Mouse (Mus musculus): ENCODE measurements around the gene Plcd1. TPM values are rescaled to one million over a fixed set of nuclear protein-coding genes. Genes with fewer than 3 reads are reported as not detected.

The Plcd1 gene
- polyA plus RNA-seq, 1 experiment: 15.9 TPM

- no peak for DNase-seq (ENCODE audit: extremely low spot score in 1 of 2, low spot score in 1 of 2)
Measured at GRCm38 (mm10) chr9:119055336-119055735, 38.0 kb downstream of the Plcd1 start.

GRCm38 (mm10) chr9:119053964-119054576 lies 39.2 kb downstream of the Plcd1 start:
- DNase-seq (ENCODE audit: extremely low spot score in 1 of 2, low spot score in 1 of 2): no peak

- DNase-seq (ENCODE audit: extremely low spot score in 1 of 2, low spot score in 1 of 2): no peak
Measured at GRCm38 (mm10) chr9:119052154-119052944, 41.0 kb downstream of the Plcd1 start, which contains the start of gene Vill. TSS of gene Vill (plus strand) at chr9:119052778.

- DNase-seq (ENCODE audit: extremely low spot score in 1 of 2, low spot score in 1 of 2): no peak
Measured at GRCm38 (mm10) chr9:119051158-119051557, 42.1 kb downstream of the Plcd1 start.

DNA sequence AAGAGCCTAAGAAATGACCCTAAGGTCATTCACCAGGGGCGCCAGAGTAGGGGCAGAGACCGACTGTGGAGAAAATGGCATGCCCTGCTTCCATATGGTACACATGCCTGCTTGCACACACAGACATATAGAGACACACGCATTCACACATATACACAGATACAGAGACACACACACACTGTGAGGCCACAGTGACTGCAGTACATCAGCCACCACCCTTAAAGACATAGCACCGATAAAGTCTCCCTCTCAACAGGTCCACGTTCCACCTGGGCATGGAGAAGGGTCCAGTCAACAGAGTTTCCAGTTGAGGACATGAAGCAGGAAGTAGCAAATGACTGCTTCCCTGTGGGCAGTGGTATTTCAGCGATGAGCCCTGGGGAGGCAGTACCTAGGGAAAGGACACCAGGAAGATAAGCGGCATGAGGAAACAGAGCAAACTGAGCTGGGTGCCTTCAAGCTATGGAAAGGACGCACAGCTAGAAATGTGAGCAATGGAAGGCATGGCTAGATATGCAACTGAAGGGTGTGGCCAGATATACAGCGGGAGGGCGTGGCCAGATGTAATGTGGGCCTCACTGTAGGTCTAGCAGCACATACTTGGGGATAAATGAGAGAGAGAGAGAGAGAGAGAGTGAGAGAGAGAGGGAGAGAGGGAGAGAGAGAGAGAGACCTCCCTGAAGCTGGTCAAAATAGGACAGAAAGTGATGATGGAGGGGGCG lies 45.0 kb downstream of the Plcd1 start:
- no peak for DNase-seq (ENCODE audit: extremely low spot score in 1 of 2, low spot score in 1 of 2)

GRCm38 (mm10) chr9:119040101-119040775 lies 53.1 kb downstream of the Plcd1 start:
- DNase-seq (ENCODE audit: extremely low spot score in 1 of 2, low spot score in 1 of 2): no peak

GRCm38 (mm10) chr9:119038574-119038973 lies 54.7 kb downstream of the Plcd1 start:
- no peak for DNase-seq (ENCODE audit: extremely low spot score in 1 of 2, low spot score in 1 of 2)

DNA sequence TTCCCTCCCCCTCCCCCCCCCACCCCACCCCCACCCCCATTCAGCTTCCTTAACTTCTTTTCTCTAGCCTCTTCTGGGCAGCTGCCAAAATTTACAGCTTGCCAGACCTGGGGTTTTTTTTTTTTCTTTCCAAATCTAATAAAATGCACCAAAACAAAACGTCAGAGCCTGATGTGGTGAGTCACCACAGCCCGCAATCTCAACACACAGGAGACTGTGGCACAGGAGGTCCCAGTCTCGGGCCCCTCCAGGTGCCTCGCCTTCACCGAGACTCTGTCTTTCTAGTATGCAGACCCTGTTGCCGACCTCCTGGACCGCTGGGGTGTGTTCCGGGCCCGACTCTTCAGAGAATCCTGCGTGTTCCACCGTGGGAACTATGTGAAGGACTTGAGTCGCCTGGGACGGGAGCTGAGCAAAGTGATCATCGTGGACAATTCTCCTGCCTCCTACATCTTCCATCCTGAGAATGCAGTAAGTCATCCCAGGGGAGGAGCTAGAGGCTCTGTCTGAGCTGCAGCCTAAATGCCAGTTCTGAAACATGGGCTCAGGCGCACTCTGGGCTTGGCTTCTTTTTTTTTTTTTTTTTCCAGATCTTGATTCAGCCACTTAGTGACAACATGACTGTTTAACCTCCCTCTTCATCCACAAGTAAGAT lies 56.1 kb downstream of the Plcd1 start:
- DNase-seq (ENCODE audit: extremely low spot score in 1 of 2, low spot score in 1 of 2): peak in 1 of 2 experiments; percentile 63

DNA sequence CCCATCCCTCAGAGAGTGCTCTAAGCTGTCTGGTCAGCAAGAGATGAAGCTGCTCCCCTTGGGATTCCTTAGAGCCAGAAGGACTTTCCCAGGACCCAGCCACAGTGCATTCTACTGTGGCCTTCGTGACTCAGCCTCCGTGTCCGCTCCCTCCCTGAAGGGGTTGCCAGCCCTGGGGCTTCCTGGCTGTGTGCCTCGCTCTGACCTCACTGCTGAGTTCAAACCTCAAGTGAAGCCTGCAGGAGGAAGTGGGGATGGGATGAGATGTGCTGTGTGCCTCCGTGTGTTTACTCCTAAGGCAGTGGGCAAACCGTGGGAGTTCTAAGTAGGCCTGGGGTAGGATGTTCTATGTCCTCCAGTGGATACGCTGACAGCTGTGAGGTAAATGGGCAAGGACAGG lies 57.5 kb downstream of the Plcd1 start:
- no peak for DNase-seq (ENCODE audit: extremely low spot score in 1 of 2, low spot score in 1 of 2)

DNA sequence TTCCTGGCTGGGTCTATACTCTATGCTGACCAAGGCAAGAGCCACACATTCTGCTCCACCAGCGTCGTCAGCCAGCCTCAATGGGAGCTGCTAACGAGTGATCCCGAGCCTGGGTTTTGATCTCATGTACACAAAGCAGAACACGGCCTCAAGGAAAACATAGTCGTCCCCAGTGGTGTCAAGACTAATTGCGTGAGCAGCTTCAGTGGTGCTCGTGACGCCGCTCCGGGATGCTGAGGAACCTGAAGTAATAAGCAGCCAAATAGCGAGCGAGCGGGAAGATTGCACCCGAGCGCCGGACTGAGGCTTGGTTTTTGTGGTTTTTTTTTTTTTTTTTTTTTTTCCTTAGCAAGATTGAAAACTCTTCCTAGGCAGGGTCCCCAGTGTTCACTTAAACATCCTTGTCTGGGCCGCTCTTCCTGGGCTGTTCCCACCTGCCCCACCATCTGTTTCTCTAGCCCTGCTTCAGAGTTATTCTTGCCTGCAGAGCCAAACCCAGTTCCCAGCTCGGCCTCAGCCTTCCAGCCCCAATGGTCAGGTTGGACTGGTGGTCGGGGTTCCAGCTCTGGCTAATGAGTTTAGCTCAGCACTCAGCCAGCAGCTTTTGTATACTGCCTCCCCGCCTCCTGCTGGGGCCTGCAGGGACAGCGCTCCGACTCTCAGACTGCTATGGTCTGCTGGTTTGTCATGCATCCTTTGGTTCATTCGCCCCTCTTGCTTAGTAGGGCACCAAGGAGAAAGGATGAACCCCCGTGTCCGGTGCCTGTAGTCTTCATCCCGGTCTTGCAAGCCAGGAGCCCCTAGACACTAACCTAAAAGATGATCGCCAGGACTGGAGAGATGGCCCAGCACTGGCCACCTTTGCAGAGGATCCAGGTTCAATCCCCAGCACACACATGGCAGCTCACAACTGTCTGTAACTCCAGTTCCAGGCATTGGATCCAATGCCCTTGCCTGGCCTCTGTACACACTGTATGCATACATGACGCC lies 58.3 kb downstream of the Plcd1 start:
- DNase-seq (ENCODE audit: extremely low spot score in 1 of 2, low spot score in 1 of 2): no peak

- no peak for DNase-seq (ENCODE audit: extremely low spot score in 1 of 2, low spot score in 1 of 2)
Measured at GRCm38 (mm10) chr9:119034069-119034468, 59.2 kb downstream of the Plcd1 start.

DNA sequence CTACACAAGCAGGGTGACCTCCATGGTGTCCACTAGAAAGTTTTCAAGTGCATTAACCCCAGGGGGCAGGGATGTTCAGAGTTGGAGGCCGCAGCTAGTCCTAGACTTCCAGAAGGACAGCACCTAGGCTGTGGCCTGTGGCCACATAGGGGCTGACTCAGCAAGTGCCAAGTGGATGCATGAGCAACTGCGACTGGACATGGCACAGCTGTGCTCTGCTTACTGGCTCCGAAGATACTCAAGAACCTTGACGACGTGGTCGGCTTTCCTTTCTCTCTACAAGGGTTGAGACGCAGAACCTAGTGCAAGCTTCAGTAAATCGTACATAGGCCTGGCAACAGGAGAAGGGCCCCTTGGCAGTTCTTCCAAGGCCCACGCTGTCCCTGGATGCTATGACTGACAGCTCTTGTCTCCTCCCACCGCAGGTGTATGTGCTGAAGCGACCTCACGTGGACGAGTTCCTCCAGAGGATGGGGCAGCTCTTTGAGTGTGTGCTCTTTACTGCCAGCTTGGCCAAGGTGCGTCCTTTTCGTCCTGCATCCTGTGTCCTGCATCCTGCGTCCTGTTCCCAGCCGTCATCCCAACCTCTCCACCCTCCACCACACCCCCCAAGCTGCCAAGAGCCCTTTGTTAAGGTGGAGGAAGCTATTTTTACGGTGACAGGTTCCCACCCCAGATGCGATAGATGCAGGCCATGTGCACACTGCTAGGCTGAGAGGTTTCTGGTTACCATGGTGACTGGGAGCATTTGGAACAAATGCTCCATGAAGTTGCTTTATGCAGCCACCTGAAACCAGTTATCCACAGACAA lies 60.0 kb downstream of the Plcd1 start:
- DNase-seq (ENCODE audit: extremely low spot score in 1 of 2, low spot score in 1 of 2): peak; percentile 40 to 72

DNA sequence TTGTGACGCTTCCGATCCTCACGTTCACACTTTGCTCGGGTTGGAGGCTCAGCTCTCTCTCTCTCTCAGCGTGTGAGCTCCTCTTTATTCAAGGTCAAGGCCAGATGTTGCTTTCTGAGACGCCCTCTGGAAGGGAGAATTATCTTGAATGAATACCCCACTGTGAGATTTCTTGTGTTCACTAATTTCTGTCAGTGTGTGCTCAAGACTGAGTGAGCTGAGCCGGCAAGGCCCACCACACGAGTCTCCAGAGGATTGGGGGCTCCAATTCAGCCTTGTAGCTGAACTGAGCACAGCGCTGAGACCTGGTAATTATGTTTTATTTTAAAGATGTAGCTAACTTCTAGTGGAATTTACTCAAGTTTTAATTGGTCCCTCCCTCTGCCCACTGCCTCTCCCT lies 60.8 kb downstream of the Plcd1 start:
- no peak for DNase-seq (ENCODE audit: extremely low spot score in 1 of 2, low spot score in 1 of 2)

- no peak for DNase-seq (ENCODE audit: extremely low spot score in 1 of 2, low spot score in 1 of 2)
Measured at GRCm38 (mm10) chr9:119031772-119032171, 61.5 kb downstream of the Plcd1 start.

- no peak for DNase-seq (ENCODE audit: extremely low spot score in 1 of 2, low spot score in 1 of 2)
Measured at GRCm38 (mm10) chr9:119031038-119031437, 62.3 kb downstream of the Plcd1 start.

- peak in 1 of 2 experiments; percentile 58 for DNase-seq (ENCODE audit: extremely low spot score in 1 of 2, low spot score in 1 of 2)
Measured at GRCm38 (mm10) chr9:119029568-119029967, 63.7 kb downstream of the Plcd1 start.

GRCm38 (mm10) chr9:119028226-119029195 lies 64.8 kb downstream of the Plcd1 start:
- no peak for DNase-seq (ENCODE audit: extremely low spot score in 1 of 2, low spot score in 1 of 2)

All from frontal cortex, adult 2 months (tissue).